Mouse (Mus musculus) C2C12 (cell line): ENCODE data around the gene Pla2g4d.
"Not testable (repeated sequence)": the region's sequence is repeated elsewhere in the genome, so short reads cannot be mapped to it uniquely, and the experiment has no call there.

Experiments used
- CEBPB ChIP-seq: IDR thresholded peaks from one replicate; pipeline ENCODE4 v1.6.1; 2011; ENCODE audit warnings: low read depth, mild to moderate bottlenecking, control low read depth, moderate library complexity
- CTCF ChIP-seq: IDR thresholded peaks from one replicate; pipeline ENCODE4 v1.5.1; 2011; ENCODE audit not compliant: control insufficient read depth, insufficient read depth, insufficient read length
- MYOG ChIP-seq: IDR thresholded peaks from one replicate; pipeline ENCODE4 v1.6.1; 2011; ENCODE audit not compliant: control insufficient read depth, insufficient read length; ENCODE audit errors: extremely low read depth
- USF1 ChIP-seq: IDR thresholded peaks from one replicate; pipeline ENCODE4 v1.6.1; 2011; ENCODE audit warnings: low read depth, mild to moderate bottlenecking, control low read depth, moderate library complexity

DNA sequence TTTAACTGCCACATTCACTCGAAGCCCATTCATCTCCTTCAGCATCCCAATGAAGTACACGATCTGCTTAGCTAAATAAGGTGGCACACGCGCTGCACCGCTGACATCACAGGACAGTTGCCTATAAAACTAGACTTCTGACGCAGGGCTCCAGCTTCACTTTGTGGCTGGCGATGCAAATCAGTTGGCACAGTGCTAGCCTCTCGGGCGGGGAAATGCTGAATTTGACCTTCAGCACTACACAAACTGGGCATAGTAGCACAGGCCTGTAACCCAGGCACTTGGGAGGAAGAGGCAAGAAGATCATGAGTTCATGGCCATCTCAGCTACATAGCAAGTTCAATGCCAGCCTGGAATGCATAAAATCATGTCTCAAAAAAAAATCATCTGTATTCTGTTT, 50.3 kb downstream of the Pla2g4d start:
- TF ChIP-seq CTCF, MYOG, USF1, CEBPB: not testable (repeated sequence)
